Mouse (Mus musculus): Measurements from ENCODE around the gene Ppp1ca. TPM values are rescaled to one million over a fixed set of nuclear protein-coding genes. Genes with fewer than 3 reads are reported as not detected.

Gene Ppp1ca
- polyA plus RNA-seq, 1 experiment: 421 TPM

- peak within 1 kb of the TSS; percentile 83 for H3K4me3 ChIP-seq (ENCODE audit: insufficient read depth, low read length)
- TF ChIP-seq POLR2A (IDR thresholded peaks at IDR 0.05; ENCODE audit: extremely low read depth, insufficient read depth, low read length) (peak; percentile 64; the same call in 1 of the 2 replicates), CTCF (IDR thresholded peaks at IDR 0.05; ENCODE audit: extremely low read depth, insufficient read depth, low read length) (no peak)
- H3K4me1 ChIP-seq (ENCODE audit: control insufficient read depth, insufficient read depth, low read length): peaks cover 7% of the 10 kb centered on the region
- peak within 1 kb of the TSS; percentile 69 for H3K27ac ChIP-seq (ENCODE audit: insufficient read depth, low read length)
These were observed 43.4 kb upstream of the Ppp1ca start, which contains the start of gene Coro1b for GRCm38 (mm10) chr19:4148491-4148806. Gene Coro1b, plus strand, starts transcription at chr19:4148619.

GRCm38 (mm10) chr19:4148819-4149218 is 43.0 kb upstream of the Ppp1ca start:
- Histone ChIP-seq H3K27ac (ENCODE audit: insufficient read depth, low read length) (peak overlapping the region; percentile 69), H3K4me3 (ENCODE audit: insufficient read depth, low read length) (peak overlapping the region; percentile 83), H3K4me1 (ENCODE audit: control insufficient read depth, insufficient read depth, low read length) (peaks cover 7% of the 10 kb centered on the region)
- TF ChIP-seq POLR2A (IDR thresholded peaks at IDR 0.05; ENCODE audit: extremely low read depth, insufficient read depth, low read length) (no peak), CTCF (IDR thresholded peaks at IDR 0.05; ENCODE audit: extremely low read depth, insufficient read depth, low read length) (no peak)

GRCm38 (mm10) chr19:4149283-4149682 is 42.6 kb upstream of the Ppp1ca start:
- Histone ChIP-seq H3K27ac (ENCODE audit: insufficient read depth, low read length) (no peak overlapping the region), H3K4me1 (ENCODE audit: control insufficient read depth, insufficient read depth, low read length) (peaks cover 7% of the 10 kb centered on the region), H3K4me3 (ENCODE audit: insufficient read depth, low read length) (peak overlapping the region; percentile 83)
- TF ChIP-seq CTCF (IDR thresholded peaks at IDR 0.05; ENCODE audit: extremely low read depth, insufficient read depth, low read length): no peak
- TF ChIP-seq POLR2A (IDR thresholded peaks at IDR 0.05; ENCODE audit: extremely low read depth, insufficient read depth, low read length): no peak

GRCm38 (mm10) chr19:4149764-4150461 is 42.0 kb upstream of the Ppp1ca start:
- Histone ChIP-seq H3K4me1 (ENCODE audit: control insufficient read depth, insufficient read depth, low read length) (peaks cover 7% of the 10 kb centered on the region), H3K4me3 (ENCODE audit: insufficient read depth, low read length) (no peak overlapping the region; the same call in 1 of the 2 replicates), H3K27ac (ENCODE audit: insufficient read depth, low read length) (no peak overlapping the region)
- no peak for TF ChIP-seq POLR2A (IDR thresholded peaks at IDR 0.05; ENCODE audit: extremely low read depth, insufficient read depth, low read length)
- TF ChIP-seq CTCF (IDR thresholded peaks at IDR 0.05; ENCODE audit: extremely low read depth, insufficient read depth, low read length): no peak

- Histone ChIP-seq H3K4me3 (ENCODE audit: insufficient read depth, low read length) (no peak overlapping the region), H3K27ac (ENCODE audit: insufficient read depth, low read length) (no peak overlapping the region), H3K4me1 (ENCODE audit: control insufficient read depth, insufficient read depth, low read length) (peaks cover 7% of the 10 kb centered on the region)
- TF ChIP-seq POLR2A (IDR thresholded peaks at IDR 0.05; ENCODE audit: extremely low read depth, insufficient read depth, low read length) (no peak), CTCF (IDR thresholded peaks at IDR 0.05; ENCODE audit: extremely low read depth, insufficient read depth, low read length) (no peak)
These were observed 41.0 kb upstream of the Ppp1ca start for GRCm38 (mm10) chr19:4150567-4151487.

- Histone ChIP-seq H3K4me3 (ENCODE audit: insufficient read depth, low read length) (no peak overlapping the region), H3K27ac (ENCODE audit: insufficient read depth, low read length) (no peak overlapping the region), H3K4me1 (ENCODE audit: control insufficient read depth, insufficient read depth, low read length) (peaks cover 7% of the 10 kb centered on the region)
- TF ChIP-seq POLR2A (IDR thresholded peaks at IDR 0.05; ENCODE audit: extremely low read depth, insufficient read depth, low read length) (no peak), CTCF (IDR thresholded peaks at IDR 0.05; ENCODE audit: extremely low read depth, insufficient read depth, low read length) (no peak)
These were observed 40.4 kb upstream of the Ppp1ca start for GRCm38 (mm10) chr19:4151488-4151860.

DNA sequence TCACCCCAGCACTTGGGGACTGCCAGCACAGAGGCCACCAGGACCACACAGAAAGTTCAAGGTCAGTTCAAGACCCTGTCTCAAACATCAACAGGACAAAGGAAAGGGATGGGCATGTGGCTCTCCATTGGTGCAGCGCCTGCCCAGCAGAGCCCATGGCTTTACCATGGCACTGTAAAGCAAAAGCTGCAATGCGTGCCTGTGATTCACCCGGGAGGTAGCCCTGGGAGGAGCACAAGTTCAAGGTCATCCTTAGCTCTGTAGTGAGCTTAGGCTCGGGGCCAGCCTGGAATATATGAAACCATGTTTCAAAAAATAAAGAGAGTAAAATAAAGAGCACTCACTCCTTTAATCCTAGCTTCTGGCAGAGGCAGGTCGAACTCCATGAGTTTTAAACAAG is 40.0 kb upstream of the Ppp1ca start:
- Histone ChIP-seq H3K4me3 (ENCODE audit: insufficient read depth, low read length) (no peak overlapping the region), H3K27ac (ENCODE audit: insufficient read depth, low read length) (no peak overlapping the region), H3K4me1 (ENCODE audit: control insufficient read depth, insufficient read depth, low read length) (peaks cover 7% of the 10 kb centered on the region)
- no peak for TF ChIP-seq POLR2A (IDR thresholded peaks at IDR 0.05; ENCODE audit: extremely low read depth, insufficient read depth, low read length)
- TF ChIP-seq CTCF (IDR thresholded peaks at IDR 0.05; ENCODE audit: extremely low read depth, insufficient read depth, low read length): no peak

DNA sequence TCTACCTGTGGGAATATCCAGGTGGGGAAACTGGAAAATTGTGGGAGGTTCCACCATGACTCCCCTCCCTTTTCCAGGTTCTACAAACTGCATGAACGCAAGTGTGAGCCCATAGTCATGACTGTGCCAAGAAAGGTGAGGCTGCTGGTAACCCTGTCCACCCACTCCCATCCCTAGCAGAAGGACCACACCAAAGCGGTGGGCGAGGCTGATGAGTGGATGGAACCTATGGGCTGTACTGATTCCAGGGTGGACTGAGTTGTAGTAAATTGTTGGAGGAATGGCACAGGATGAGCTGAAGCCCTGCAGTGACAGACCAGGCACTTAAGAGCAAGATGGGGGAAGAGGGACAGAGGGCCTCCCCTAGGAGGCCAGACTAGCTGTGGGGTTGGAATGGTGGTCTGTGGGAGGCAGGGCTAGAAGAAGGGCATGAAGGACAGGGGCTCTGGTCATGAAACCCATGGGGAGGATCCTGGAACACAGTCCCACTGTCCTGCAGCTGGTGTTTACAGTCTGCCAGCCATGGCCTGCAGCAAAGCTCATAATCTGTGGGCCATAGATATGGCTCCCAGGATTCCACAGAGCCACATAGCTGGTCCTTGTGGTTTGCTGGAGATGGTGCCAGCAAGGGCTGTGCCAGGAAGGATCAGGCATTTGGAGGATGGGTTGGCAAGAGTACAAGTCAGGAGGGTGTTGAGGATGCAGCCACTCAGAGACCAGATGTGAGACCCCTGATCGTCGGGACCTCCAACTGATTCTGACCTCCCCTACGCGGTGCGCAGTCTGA is 39.2 kb upstream of the Ppp1ca start:
- Histone ChIP-seq H3K4me3 (ENCODE audit: insufficient read depth, low read length) (no peak overlapping the region), H3K4me1 (ENCODE audit: control insufficient read depth, insufficient read depth, low read length) (peaks cover 3% of the 10 kb centered on the region), H3K27ac (ENCODE audit: insufficient read depth, low read length) (no peak overlapping the region)
- TF ChIP-seq CTCF (IDR thresholded peaks at IDR 0.05; ENCODE audit: extremely low read depth, insufficient read depth, low read length): no peak
- TF ChIP-seq POLR2A (IDR thresholded peaks at IDR 0.05; ENCODE audit: extremely low read depth, insufficient read depth, low read length): peak; percentile 31; the same call in 1 of the 2 replicates

GRCm38 (mm10) chr19:4153232-4153654 is 38.6 kb upstream of the Ppp1ca start, which contains the start of gene Ptprcap:
Gene Ptprcap, plus strand, starts transcription at chr19:4153604.
- no peak within 1 kb of the TSS for H3K27ac ChIP-seq (ENCODE audit: insufficient read depth, low read length)
- no peaks in the 10 kb centered on the region for H3K4me1 ChIP-seq (ENCODE audit: control insufficient read depth, insufficient read depth, low read length)
- no peak within 1 kb of the TSS for H3K4me3 ChIP-seq (ENCODE audit: insufficient read depth, low read length)
- TF ChIP-seq POLR2A (IDR thresholded peaks at IDR 0.05; ENCODE audit: extremely low read depth, insufficient read depth, low read length) (no peak), CTCF (IDR thresholded peaks at IDR 0.05; ENCODE audit: extremely low read depth, insufficient read depth, low read length) (no peak)
